Mouse (Mus musculus) neutrophil, adult 65 days (primary cell): ENCODE results near the gene Sirt6. TPM values are rescaled to one million over a fixed set of nuclear protein-coding genes. Genes with fewer than 3 reads are reported as not detected.

Experiments
- total RNA-seq: library from RNA; stranded (reverse); gene quantifications from 2 replicates; pipeline ENCODE4 v1.2.4, GENCODE M21; 2023

Gene Sirt6
- 9.8 and 10.9 TPM in 2 replicates for total RNA-seq

GRCm38 (mm10) chr10:81626994-81627835, at the start of gene Sirt6:
Sirt6 (minus strand) TSS chr10:81627797.

GRCm38 (mm10) chr10:81648803-81649775, 21.5 kb upstream of the Sirt6 start, which contains the start of gene Gm10778:
Gm10778 (plus strand) TSS chr10:81649059.

DNA sequence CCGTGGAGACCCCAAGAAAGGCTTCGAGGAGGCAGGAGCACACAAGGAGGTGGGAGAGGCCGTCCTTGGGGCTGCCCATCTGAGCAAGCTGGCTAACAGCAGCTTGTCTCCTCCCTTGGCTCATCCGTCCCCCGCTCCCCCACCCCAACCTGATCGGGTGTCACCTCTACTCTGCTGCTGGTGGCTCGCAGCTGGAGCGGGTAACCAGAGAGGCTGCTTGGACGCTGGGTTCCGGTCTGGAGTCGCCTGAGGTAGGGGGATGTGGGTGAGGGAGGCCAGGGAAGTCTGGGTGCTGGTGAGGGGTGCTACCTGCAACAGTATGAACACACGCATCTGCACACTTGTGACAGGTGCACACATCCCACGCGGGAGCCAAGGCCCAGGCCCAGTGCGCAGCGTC, 793 bp upstream of the Sirt6 start, which contains the start of gene Ankrd24:
Gene Ankrd24 (plus strand): TSS at position 151 of the 400 bp plus-strand sequence.

GRCm38 (mm10) chr10:81605974-81606751, 21.4 kb downstream of the Sirt6 start, which contains the start of gene BC025920:
BC025920 (plus strand) TSS chr10:81606270.

DNA sequence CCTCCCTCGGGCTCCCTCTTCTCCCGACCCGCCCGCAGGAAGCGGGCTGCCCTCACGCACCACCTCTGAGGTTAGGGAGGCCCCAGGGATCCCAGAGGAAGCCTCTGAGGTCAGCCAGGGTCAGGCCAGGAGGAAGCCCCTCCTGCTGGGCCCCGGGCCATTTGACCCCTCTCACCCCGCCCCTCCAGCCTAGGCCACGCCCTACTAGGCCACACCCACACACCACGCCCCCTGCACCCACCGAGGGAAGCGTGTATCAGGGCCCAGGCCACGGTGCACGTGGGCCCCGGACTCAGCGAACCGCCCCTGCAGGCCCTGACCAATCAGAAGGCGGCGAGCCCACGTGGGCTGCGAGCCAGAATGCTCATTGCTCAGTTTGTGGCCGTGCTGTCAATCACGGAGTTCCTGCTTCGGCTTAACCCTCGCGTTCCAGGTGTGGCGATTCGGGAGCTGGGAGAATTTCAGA, 26.8 kb downstream of the Sirt6 start, which contains the start of gene Tle6:
Gene Tle6 (minus strand): TSS at position 336 of the 466 bp plus-strand sequence.

GRCm38 (mm10) chr10:81574081-81575056, 53.2 kb downstream of the Sirt6 start, which contains the start of gene Tle2:
Tle2 (plus strand) TSS chr10:81574561.

Other genes starting within 250 kb of the Sirt6 start
- 50.3 and 54.1 TPM in 2 replicates for gene Fzr1, start 249.3 kb downstream of the Sirt6 start, total RNA-seq
- gene Dohh, start 243.4 kb downstream of the Sirt6 start, total RNA-seq = 22.1 and 26.0 TPM in 2 replicates
- 2.0 and 2.2 TPM in 2 replicates for gene Gm48551, start 243.3 kb downstream of the Sirt6 start, total RNA-seq
- 0.91 TPM in 1 of 2 replicates, not detected in the other for gene Gm48552, start 238.8 kb downstream of the Sirt6 start, total RNA-seq
- gene Smim24, start 234.7 kb downstream of the Sirt6 start, total RNA-seq = 5.1 and 6.8 TPM in 2 replicates
- gene Nfic, start 172.2 kb downstream of the Sirt6 start, total RNA-seq = 60.2 and 61.9 TPM in 2 replicates
- gene Celf5, start 145.1 kb downstream of the Sirt6 start, total RNA-seq = not detected in 2 replicates
- gene Ncln, start 131.4 kb downstream of the Sirt6 start, total RNA-seq = 94.5 and 145 TPM in 2 replicates
- gene S1pr4, start 127.7 kb downstream of the Sirt6 start, total RNA-seq = 74.1 and 98.5 TPM in 2 replicates
- 27.7 and 31.6 TPM in 2 replicates for gene Gna15, start 103.6 kb downstream of the Sirt6 start, total RNA-seq
- 6.3 and 7.7 TPM in 2 replicates for gene Gna11, start 82.6 kb downstream of the Sirt6 start, total RNA-seq
- 259 and 315 TPM in 2 replicates for gene Aes, start 68.3 kb downstream of the Sirt6 start, total RNA-seq
- 0.95 and 1.5 TPM in 2 replicates for gene Tle2, start 53.2 kb downstream of the Sirt6 start, total RNA-seq
- gene Tle6, start 26.7 kb downstream of the Sirt6 start, total RNA-seq = 2.5 and 3.8 TPM in 2 replicates
- 0.69 and 0.82 TPM in 2 replicates for gene BC025920, start 21.5 kb downstream of the Sirt6 start, total RNA-seq
- 0.25 and 0.52 TPM in 2 replicates for gene Ankrd24, start 743 bp upstream of the Sirt6 start, total RNA-seq
- 0.35 TPM in 1 of 2 replicates, not detected in the other for gene Gm10778, start 21.3 kb upstream of the Sirt6 start, total RNA-seq
- 1.5 and 5.1 TPM in 2 replicates for gene Zfp433, start 77.0 kb upstream of the Sirt6 start, total RNA-seq
- not detected in 2 replicates for gene Gm3055, start 143.4 kb upstream of the Sirt6 start, total RNA-seq
- gene Gm4767, start 184.4 kb upstream of the Sirt6 start, total RNA-seq = 0.38 and 0.39 TPM in 2 replicates
- 1.3 TPM in 1 of 2 replicates, not detected in the other for gene Gm32687, start 236.1 kb upstream of the Sirt6 start, total RNA-seq